Mouse (Mus musculus) heart, adult 2 months (tissue): Measurements from ENCODE around the gene Hoxb9. TPM values are rescaled to one million over a fixed set of nuclear protein-coding genes. Genes with fewer than 3 reads are reported as not detected.

Experiments used
- DNase-seq, 2 experiments: peaks; one replicate each; pipeline ENCODE4 v3.0.0; 2021
- H3K27ac ChIP-seq: fragments of 200-600 bp; 2 replicates; pipeline ENCODE4 v1.8.1; 2022
- H3K27me3 ChIP-seq: fragments of 200-500 bp; 2 replicates; pipeline ENCODE4 v1.6.1; 2012; ENCODE audit warnings: mild to moderate bottlenecking, low read length, inconsistent platforms, mixed read lengths; ENCODE audit not compliant: control insufficient read depth, insufficient read depth
- H3K36me3 ChIP-seq: fragments of 200-500 bp; 2 replicates; pipeline ENCODE4 v1.6.1; 2012; ENCODE audit warnings: low read length, inconsistent platforms; ENCODE audit not compliant: control insufficient read depth, insufficient read depth
- H3K4me1 ChIP-seq: fragments of 200-500 bp; 2 replicates; pipeline ENCODE4 v1.6.1; 2011; ENCODE audit warnings: low read length; ENCODE audit not compliant: control insufficient read depth, insufficient read depth
- H3K4me3 ChIP-seq: fragments of 200-600 bp; 2 replicates; pipeline ENCODE4 v1.8.1; 2022
- H3K79me2 ChIP-seq: fragments of 200-500 bp; replicated peaks from 2 replicates; pipeline ENCODE4 v1.6.1; 2012; ENCODE audit warnings: mild to moderate bottlenecking, inconsistent platforms, low read length, moderate library complexity, mixed read lengths; ENCODE audit not compliant: control insufficient read depth, insufficient read depth
- H3K9ac ChIP-seq: fragments of 200-500 bp; 2 replicates; pipeline ENCODE4 v1.6.1; 2012; ENCODE audit warnings: low read depth, mild to moderate bottlenecking, control low read depth, inconsistent platforms, low read length, mixed read lengths
- CTCF ChIP-seq: fragments of 200-600 bp; IDR thresholded peaks from 2 replicates; pipeline ENCODE4 v1.8.1; 2022; ENCODE audit warnings: antibody characterized with exemption, mild to moderate bottlenecking, moderate library complexity
- EP300 ChIP-seq: fragments of 200-500 bp; IDR thresholded peaks from 2 replicates; pipeline ENCODE4 v1.6.1; 2011; ENCODE audit warnings: low read depth, low read length, control low read depth; ENCODE audit not compliant: insufficient read depth
- POLR2A ChIP-seq: fragments of 200-500 bp; IDR thresholded peaks from 2 replicates; pipeline ENCODE4 v1.6.1; 2011; ENCODE audit warnings: mild to moderate bottlenecking, low read depth, low read length, control low read depth; ENCODE audit not compliant: insufficient read depth
- WGBS: fragments of 180-500 bp; shearing (Covaris S2); methylation state at CpG from one replicate; pipeline ENCODE4 v1.1.7; 2018; 5-methylcytosine and 5-hydroxymethylcytosine counted together
- intact Hi-C: fragments of 180-260 bp; cut with DNase I; formaldehyde crosslinking; loops from one replicate; pipeline ENCODE4 v1.15.1; 2025
- polyA plus RNA-seq: library from polyadenylated mRNA; depleted of rRNA; stranded (reverse); fragments of >200 nt; gene quantifications from 2 replicates; pipeline ENCODE4 v1.2.3, GENCODE M21; 2012
- total RNA-seq, 2 experiments: library from RNA; stranded (reverse); gene quantifications; 2 replicates each; pipeline ENCODE4 v1.2.3; 2021

The Hoxb9 gene
- total and polyA plus RNA-seq, 3 experiments, result not detected

DNA sequence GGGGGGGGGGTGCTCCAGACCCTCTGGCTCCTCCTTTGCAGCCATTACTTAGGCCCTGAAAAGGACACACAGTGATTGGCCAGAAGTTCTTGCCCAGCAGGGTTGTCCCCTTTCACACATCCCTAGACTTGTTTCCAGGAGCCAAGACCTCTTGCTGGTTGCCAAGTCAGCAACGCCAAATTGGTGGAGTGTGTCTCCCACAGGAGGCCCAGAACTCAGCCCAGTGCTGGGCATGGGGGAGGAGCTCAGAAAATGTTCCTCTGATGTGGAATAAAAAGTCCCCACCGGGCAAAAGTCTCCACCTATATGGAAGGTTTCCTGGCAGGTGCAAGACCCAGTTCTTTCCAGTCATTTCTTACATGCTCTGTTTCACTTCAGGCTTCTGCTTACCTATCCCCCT, 12.2 kb upstream of the Hoxb9 start:
- Histone ChIP-seq H3K4me1 (no peaks in the 10 kb centered on the region), H3K9ac (no peak overlapping the region), H3K27me3 (peaks cover 30% of the 10 kb centered on the region), H3K36me3 (no peaks in the 10 kb centered on the region), H3K27ac (no peak overlapping the region), H3K79me2 (no peaks in the 10 kb centered on the region), H3K4me3 (no peak overlapping the region)
- intact Hi-C loops, result no loop called here
- no peak for DNase-seq
- 10% methylated on average over 2 of the region's 2 CpGs for WGBS
- TF ChIP-seq EP300, result no peak

- no peak overlapping the region for H3K4me3 ChIP-seq
- DNase-seq, result no peak
- H3K27ac ChIP-seq, result no peak overlapping the region
- peaks cover 26% of the 10 kb centered on the region for H3K27me3 ChIP-seq
- H3K79me2 ChIP-seq, result no peaks in the 10 kb centered on the region
- intact Hi-C loops, result no loop called here
- H3K9ac ChIP-seq, result no peak overlapping the region
- H3K36me3 ChIP-seq, result no peaks in the 10 kb centered on the region
- WGBS, result 7% methylated on average over 1 of the region's 1 CpGs
- TF ChIP-seq EP300, result no peak
- no peak for TF ChIP-seq CTCF
- no peak for TF ChIP-seq POLR2A
- no peaks in the 10 kb centered on the region for H3K4me1 ChIP-seq
Measured at GRCm38 (mm10) chr11:96259511-96259910, 11.7 kb upstream of the Hoxb9 start.

DNA sequence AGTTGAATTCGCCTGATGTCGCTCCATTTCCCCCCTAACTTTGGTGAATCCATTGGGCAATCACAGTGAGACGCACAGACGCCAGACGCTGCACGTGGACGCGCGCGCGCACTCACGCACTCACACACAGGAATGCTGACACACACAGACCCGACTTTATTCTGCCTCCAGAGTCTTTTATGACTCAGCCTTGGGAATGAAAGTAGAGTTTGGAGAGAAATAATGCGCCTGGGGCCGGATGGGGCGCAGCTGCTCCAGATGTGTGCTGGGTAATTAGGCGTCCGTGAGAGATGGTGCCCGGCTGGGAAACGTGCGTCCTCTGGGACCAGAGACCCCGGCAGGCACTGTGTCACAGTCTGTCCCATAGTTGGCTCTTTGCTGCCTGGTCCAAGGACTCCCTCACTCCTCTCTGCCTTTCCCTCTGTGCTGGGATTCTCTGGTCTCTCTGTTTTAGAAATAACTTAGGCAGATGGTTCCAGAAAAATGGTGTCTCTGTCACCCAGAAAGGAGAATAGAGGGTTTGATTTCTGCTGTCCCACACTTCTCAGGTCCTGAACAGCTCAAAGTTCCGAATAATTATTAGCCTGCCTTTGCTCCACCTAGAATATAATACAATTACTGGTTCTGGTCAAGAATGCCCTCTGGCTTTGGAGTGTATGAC, 10.8 kb upstream of the Hoxb9 start:
- Histone ChIP-seq H3K27me3 (peaks cover 29% of the 10 kb centered on the region), H3K36me3 (no peaks in the 10 kb centered on the region), H3K4me1 (no peaks in the 10 kb centered on the region), H3K79me2 (no peaks in the 10 kb centered on the region), H3K9ac (no peak overlapping the region), H3K4me3 (no peak overlapping the region), H3K27ac (no peak overlapping the region)
- WGBS, result 9% methylated on average over 23 of the region's 23 CpGs
- no peak for DNase-seq
- TF ChIP-seq CTCF, result no peak
- no peak for TF ChIP-seq POLR2A
- no peak for TF ChIP-seq EP300
- intact Hi-C loops, result no loop called here

DNA sequence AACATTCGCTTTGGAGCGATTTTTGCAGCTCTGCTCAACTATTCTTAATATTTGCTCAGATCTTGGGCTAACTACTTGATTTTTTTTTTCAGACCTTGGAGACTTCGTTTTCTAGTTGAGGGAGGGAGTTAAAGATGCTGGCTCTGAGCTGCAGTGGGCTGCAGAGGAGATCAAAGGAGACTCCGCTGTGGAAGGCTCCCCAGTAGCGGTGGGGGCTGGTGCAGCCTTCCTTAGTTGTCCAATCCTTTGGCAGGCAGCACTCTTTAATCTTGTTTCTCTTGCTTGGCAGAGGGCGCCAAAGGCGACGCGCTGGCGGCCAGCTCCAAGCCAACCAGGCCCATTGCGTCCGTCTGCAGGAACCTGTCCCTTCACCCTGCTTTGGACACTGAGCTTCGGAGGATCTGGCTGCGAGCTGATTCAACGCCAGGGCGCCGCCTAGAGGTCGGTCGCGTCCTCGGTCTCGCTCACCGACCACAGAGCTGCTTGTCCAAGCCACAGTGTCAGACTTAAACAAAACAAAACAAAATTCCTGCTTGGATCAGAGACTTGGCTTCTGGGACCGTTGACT, 9.8 kb upstream of the Hoxb9 start:
- Histone ChIP-seq H3K79me2 (no peaks in the 10 kb centered on the region), H3K4me3 (no peak overlapping the region), H3K27ac (no peak overlapping the region), H3K4me1 (no peaks in the 10 kb centered on the region), H3K27me3 (peaks cover 32% of the 10 kb centered on the region), H3K36me3 (no peaks in the 10 kb centered on the region), H3K9ac (no peak overlapping the region)
- TF ChIP-seq POLR2A (no peak), EP300 (no peak), CTCF (peak; percentile 77)
- DNase-seq, result peak; percentile 48 to 63
- intact Hi-C loops, result no loop called here
- WGBS, result 3% methylated on average over 24 of the region's 24 CpGs

GRCm38 (mm10) chr11:96262262-96262830, 8.9 kb upstream of the Hoxb9 start:
- TF ChIP-seq CTCF (no peak), EP300 (no peak), POLR2A (no peak)
- no peak overlapping the region for H3K4me3 ChIP-seq
- no peak overlapping the region for H3K9ac ChIP-seq
- intact Hi-C loops, result no loop called here
- no peaks in the 10 kb centered on the region for H3K79me2 ChIP-seq
- peaks cover 33% of the 10 kb centered on the region for H3K27me3 ChIP-seq
- no peak overlapping the region for H3K27ac ChIP-seq
- no peaks in the 10 kb centered on the region for H3K36me3 ChIP-seq
- DNase-seq, result no peak
- 14% methylated on average over 6 of the region's 6 CpGs for WGBS
- H3K4me1 ChIP-seq, result no peaks in the 10 kb centered on the region

DNA sequence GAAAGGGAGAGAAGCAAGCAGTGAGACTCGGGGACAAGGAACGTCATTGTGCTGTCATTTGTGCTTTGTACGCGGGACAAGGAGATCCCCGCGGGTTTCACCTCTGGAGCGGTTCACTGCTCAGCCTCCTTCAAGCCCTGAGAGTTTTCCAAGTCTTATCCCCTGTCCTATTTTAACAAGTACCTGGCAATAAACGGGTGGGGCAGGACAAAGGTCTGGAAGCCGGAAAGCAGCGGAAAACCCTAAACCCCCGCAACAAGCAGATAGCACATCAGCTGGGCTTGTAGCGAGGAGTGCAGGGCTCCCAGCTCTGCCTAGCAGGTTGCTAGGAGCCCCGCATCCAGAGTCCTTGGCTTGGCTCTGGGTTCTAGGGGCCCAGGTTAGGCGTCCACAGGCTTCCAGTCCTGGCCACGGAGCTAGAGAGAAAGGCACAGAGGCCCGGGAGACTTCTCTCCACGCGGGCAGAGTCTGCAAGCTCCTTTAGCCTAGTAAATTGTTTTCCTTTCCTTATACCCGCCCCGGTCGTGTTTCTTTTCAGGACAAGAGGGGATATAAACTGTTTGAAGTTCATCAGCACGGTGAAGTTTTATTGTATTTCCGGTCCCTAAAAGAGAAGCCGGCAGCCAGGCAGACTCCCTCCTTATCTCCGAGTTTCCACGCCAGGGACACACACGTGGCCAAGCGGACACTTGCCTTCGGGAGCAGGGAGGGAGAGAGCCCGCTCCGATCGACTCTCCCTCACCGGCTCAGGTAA, 7.4 kb upstream of the Hoxb9 start:
- 2% methylated on average over 33 of the region's 33 CpGs for WGBS
- Histone ChIP-seq H3K4me1 (no peaks in the 10 kb centered on the region), H3K9ac (no peak overlapping the region), H3K27ac (no peak overlapping the region), H3K4me3 (no peak overlapping the region), H3K79me2 (no peaks in the 10 kb centered on the region), H3K27me3 (peaks cover 33% of the 10 kb centered on the region), H3K36me3 (no peaks in the 10 kb centered on the region)
- intact Hi-C loops, result no loop called here
- no peak for DNase-seq
- TF ChIP-seq POLR2A (no peak), CTCF (no peak), EP300 (no peak)
